Mouse (Mus musculus) neural tube, embryonic 15.5 days (tissue): ENCODE results near the gene Agpat3. TPM values are rescaled to one million over a fixed set of nuclear protein-coding genes. Genes with fewer than 3 reads are reported as not detected.

Source experiments
- ATAC-seq: fragments of 200-750 bp; cut with Nextera tagmentation; 2 replicates; pipeline ENCODE4 v1.8.0; 2017; ENCODE audit warnings: mild to moderate bottlenecking, moderate TSS enrichment, moderate library complexity; ENCODE audit not compliant: low FRiP score
- H3K27ac ChIP-seq: fragments of 300-500 bp; sonication (generic); replicated peaks from 2 replicates; pipeline ENCODE4 v1.5.1; 2015; ENCODE audit warnings: mild to moderate bottlenecking, inconsistent platforms
- H3K27me3 ChIP-seq: fragments of 300-500 bp; sonication (generic); replicated peaks from 2 replicates; pipeline ENCODE4 v1.6.1; 2015; ENCODE audit warnings: inconsistent platforms
- H3K36me3 ChIP-seq: fragments of 300-500 bp; sonication (generic); 2 replicates; pipeline ENCODE4 v1.6.1; 2015; ENCODE audit warnings: inconsistent platforms
- H3K4me1 ChIP-seq: fragments of 300-500 bp; sonication (generic); 2 replicates; pipeline ENCODE4 v1.6.1; 2015; ENCODE audit warnings: inconsistent platforms
- H3K4me2 ChIP-seq: fragments of 300-500 bp; sonication (generic); 2 replicates; pipeline ENCODE4 v1.6.1; 2015; ENCODE audit warnings: inconsistent platforms, mild to moderate bottlenecking, moderate library complexity
- H3K4me3 ChIP-seq: fragments of 300-500 bp; sonication (generic); replicated peaks from 2 replicates; pipeline ENCODE4 v1.5.1; 2015; ENCODE audit warnings: mild to moderate bottlenecking, inconsistent platforms
- H3K9ac ChIP-seq: fragments of 300-500 bp; sonication (generic); replicated peaks from 2 replicates; pipeline ENCODE4 v1.6.1; 2015; ENCODE audit warnings: mild to moderate bottlenecking, inconsistent platforms
- H3K9me3 ChIP-seq: fragments of 300-500 bp; sonication (generic); replicated peaks from 2 replicates; pipeline ENCODE4 v1.6.1; 2016; ENCODE audit warnings: inconsistent platforms
- WGBS: fragments of 180-500 bp; shearing (Covaris S2); methylation state at CpG from one replicate; pipeline ENCODE4 v1.1.7; 2015; ENCODE audit warnings: mixed read lengths; 5-methylcytosine and 5-hydroxymethylcytosine counted together
- polyA plus RNA-seq: library from polyadenylated mRNA; unstranded; fragments of >200 nt; fragmentation: Nextera tagmentation; extraction: Ambion mirVana; gene quantifications from 2 replicates; pipeline ENCODE4 v1.2.1, GENCODE M21; 2015

Agpat3 gene
- polyA plus RNA-seq, 1 experiment from 2014 or later: 77.4 TPM

- 0 out of 2 replicates have a peak, but pooled peaks cover 4% of the 10 kb centered on the region for H3K4me1 ChIP-seq
- ATAC-seq: no peak
- no peaks in the 10 kb centered on the region for H3K27me3 ChIP-seq
- H3K36me3 ChIP-seq: 0 out of 2 replicates have a peak, but pooled peaks cover 7% of the 10 kb centered on the region
- H3K9ac ChIP-seq: no peak overlapping the region
- WGBS: 93% methylated on average over 1 of the region's 1 CpGs
- H3K4me2 ChIP-seq: no peak overlapping the region
- no peak overlapping the region for H3K4me3 ChIP-seq
- no peak overlapping the region for H3K27ac ChIP-seq
- no peaks in the 10 kb centered on the region for H3K9me3 ChIP-seq
Measured at GRCm38 (mm10) chr10:78342091-78342490, 10.2 kb downstream of the Agpat3 start.

GRCm38 (mm10) chr10:78338180-78338579 is 14.1 kb downstream of the Agpat3 start:
- 68% methylated on average over 5 of the region's 5 CpGs for WGBS
- no peak overlapping the region for H3K4me3 ChIP-seq
- no peak overlapping the region for H3K27ac ChIP-seq
- H3K9ac ChIP-seq: no peak overlapping the region
- H3K4me2 ChIP-seq: no peak overlapping the region
- no peaks in the 10 kb centered on the region for H3K27me3 ChIP-seq
- 0 out of 2 replicates have a peak, but pooled peaks cover 4% of the 10 kb centered on the region for H3K4me1 ChIP-seq
- 0 out of 2 replicates have a peak, but pooled peaks cover 7% of the 10 kb centered on the region for H3K36me3 ChIP-seq
- no peak for ATAC-seq
- no peaks in the 10 kb centered on the region for H3K9me3 ChIP-seq

- 81% methylated on average over 6 of the region's 6 CpGs for WGBS
- no peak for ATAC-seq
Measured at GRCm38 (mm10) chr10:78334923-78335561, 17.2 kb downstream of the Agpat3 start.

GRCm38 (mm10) chr10:78331577-78331976 is 20.7 kb downstream of the Agpat3 start:
- Histone ChIP-seq H3K4me1 (no peaks in the 10 kb centered on the region), H3K4me2 (no peak overlapping the region), H3K4me3 (no peak overlapping the region), H3K9me3 (no peaks in the 10 kb centered on the region), H3K36me3 (peaks cover 15% of the 10 kb centered on the region), H3K9ac (no peak overlapping the region), H3K27ac (no peak overlapping the region), H3K27me3 (no peaks in the 10 kb centered on the region)
- no peak for ATAC-seq
- 93% methylated on average over 5 of the region's 5 CpGs for WGBS

More at GRCm38 (mm10) chr10:78334923-78335561, 17.2 kb downstream of the Agpat3 start:
- Histone ChIP-seq H3K4me2 (no peak overlapping the region), H3K4me3 (no peak overlapping the region), H3K9ac (no peak overlapping the region), H3K9me3 (no peaks in the 10 kb centered on the region), H3K4me1 (0 out of 2 replicates have a peak, but pooled peaks cover 4% of the 10 kb centered on the region), H3K27ac (no peak overlapping the region), H3K36me3 (0 out of 2 replicates have a peak, but pooled peaks cover 7% of the 10 kb centered on the region), H3K27me3 (no peaks in the 10 kb centered on the region)

GRCm38 (mm10) chr10:78329305-78329704 is 23.0 kb downstream of the Agpat3 start:
- H3K27ac ChIP-seq: no peak overlapping the region
- H3K9me3 ChIP-seq: no peaks in the 10 kb centered on the region
- no peak for ATAC-seq
- no peaks in the 10 kb centered on the region for H3K4me1 ChIP-seq
- no peak overlapping the region for H3K9ac ChIP-seq
- H3K4me3 ChIP-seq: no peak overlapping the region
- peaks cover 15% of the 10 kb centered on the region for H3K36me3 ChIP-seq
- H3K27me3 ChIP-seq: no peaks in the 10 kb centered on the region
- 92% methylated on average over 5 of the region's 5 CpGs for WGBS
- H3K4me2 ChIP-seq: no peak overlapping the region

GRCm38 (mm10) chr10:78328011-78328575 is 24.2 kb downstream of the Agpat3 start:
- no peak for ATAC-seq
- 97% methylated on average over 2 of the region's 2 CpGs for WGBS

GRCm38 (mm10) chr10:78325916-78326647 is 26.2 kb downstream of the Agpat3 start:
- Histone ChIP-seq H3K27me3 (no peaks in the 10 kb centered on the region), H3K4me1 (peaks cover 5% of the 10 kb centered on the region; the same call in 1 of the 2 replicates), H3K9me3 (no peaks in the 10 kb centered on the region), H3K4me2 (no peak overlapping the region), H3K4me3 (no peak overlapping the region), H3K27ac (no peak overlapping the region), H3K9ac (no peak overlapping the region), H3K36me3 (peaks cover 18% of the 10 kb centered on the region)
- WGBS: 83% methylated on average over 8 of the region's 8 CpGs
- no peak for ATAC-seq

More at GRCm38 (mm10) chr10:78328011-78328575, 24.2 kb downstream of the Agpat3 start:
- Histone ChIP-seq H3K27ac (no peak overlapping the region), H3K27me3 (no peaks in the 10 kb centered on the region), H3K9me3 (no peaks in the 10 kb centered on the region), H3K9ac (no peak overlapping the region), H3K4me3 (no peak overlapping the region), H3K36me3 (peaks cover 18% of the 10 kb centered on the region), H3K4me1 (no peaks in the 10 kb centered on the region), H3K4me2 (no peak overlapping the region)

GRCm38 (mm10) chr10:78324556-78325164 is 27.6 kb downstream of the Agpat3 start:
- Histone ChIP-seq H3K9me3 (no peaks in the 10 kb centered on the region), H3K4me1 (peaks cover 16% of the 10 kb centered on the region), H3K9ac (no peak overlapping the region), H3K4me2 (no peak overlapping the region), H3K36me3 (peaks cover 18% of the 10 kb centered on the region), H3K27ac (no peak overlapping the region), H3K4me3 (no peak overlapping the region), H3K27me3 (no peaks in the 10 kb centered on the region)
- WGBS: 91% methylated on average over 6 of the region's 6 CpGs
- ATAC-seq: no peak

- Histone ChIP-seq H3K4me1 (peaks cover 18% of the 10 kb centered on the region), H3K27me3 (no peaks in the 10 kb centered on the region), H3K36me3 (peaks cover 15% of the 10 kb centered on the region), H3K9ac (no peak overlapping the region), H3K9me3 (no peaks in the 10 kb centered on the region), H3K4me3 (no peak overlapping the region), H3K4me2 (no peak overlapping the region), H3K27ac (0 out of 2 replicates have a peak overlapping the region, but pooled peaks have one; percentile 28)
- 49% methylated on average over 7 of the region's 7 CpGs for WGBS
- ATAC-seq: no peak
Measured at GRCm38 (mm10) chr10:78323214-78323880, 28.9 kb downstream of the Agpat3 start.

GRCm38 (mm10) chr10:78322806-78323205 is 29.5 kb downstream of the Agpat3 start:
- no peak overlapping the region for H3K9ac ChIP-seq
- H3K36me3 ChIP-seq: peaks cover 12% of the 10 kb centered on the region
- H3K27me3 ChIP-seq: no peaks in the 10 kb centered on the region
- ATAC-seq: no peak
- no peak overlapping the region for H3K4me3 ChIP-seq
- H3K4me1 ChIP-seq: peaks cover 18% of the 10 kb centered on the region
- H3K27ac ChIP-seq: no peak overlapping the region
- H3K9me3 ChIP-seq: no peaks in the 10 kb centered on the region
- no CpG with 5 or more reads among the region's 1 CpGs for WGBS
- no peak overlapping the region for H3K4me2 ChIP-seq

- Histone ChIP-seq H3K27me3 (no peaks in the 10 kb centered on the region), H3K9me3 (no peaks in the 10 kb centered on the region), H3K4me2 (no peak overlapping the region), H3K27ac (no peak overlapping the region), H3K4me3 (no peak overlapping the region), H3K9ac (no peak overlapping the region), H3K36me3 (peaks cover 3% of the 10 kb centered on the region; the same call in 1 of the 2 replicates), H3K4me1 (peaks cover 18% of the 10 kb centered on the region)
- 68% methylated on average over 3 of the region's 3 CpGs for WGBS
- ATAC-seq: no peak
Measured at GRCm38 (mm10) chr10:78321133-78321757, 31.0 kb downstream of the Agpat3 start.
